Mouse (Mus musculus): Measurements from ENCODE around the gene Sphk2. TPM values are rescaled to one million over a fixed set of nuclear protein-coding genes. Genes with fewer than 3 reads are reported as not detected.
A peak's percentile ranks its signal among the peaks of the same experiment; 100 is the strongest.

The Sphk2 gene
- total RNA-seq, 2 experiments from 2014 or later, result 29.9 to 30.0 TPM

GRCm38 (mm10) chr7:45713396-45713795, 4.4 kb downstream of the Sphk2 start:
- DNase-seq (ENCODE audit: low spot score in 2 of 2), result no peak
- intact Hi-C loops (cut with DNase I), result no loop called here

GRCm38 (mm10) chr7:45712022-45712757, 5.6 kb downstream of the Sphk2 start:
- intact Hi-C loops (cut with DNase I), result no loop called here

GRCm38 (mm10) chr7:45711316-45712021, 6.3 kb downstream of the Sphk2 start:
- intact Hi-C loops (cut with DNase I), result no loop called here
- DNase-seq (ENCODE audit: low spot score in 2 of 2), result no peak

More at GRCm38 (mm10) chr7:45712022-45712757, 5.6 kb downstream of the Sphk2 start:
- no peak for DNase-seq (ENCODE audit: low spot score in 2 of 2)

GRCm38 (mm10) chr7:45710477-45711191, 7.2 kb downstream of the Sphk2 start:
- peak; percentile 39 to 53 for DNase-seq (ENCODE audit: low spot score in 2 of 2)
- intact Hi-C loops (cut with DNase I), result no loop called here

- no peak for DNase-seq (ENCODE audit: low spot score in 2 of 2)
Observed at GRCm38 (mm10) chr7:45709677-45710355, 8.0 kb downstream of the Sphk2 start.

GRCm38 (mm10) chr7:45709036-45709435, 8.8 kb downstream of the Sphk2 start:
- DNase-seq (ENCODE audit: low spot score in 2 of 2), result no peak
- intact Hi-C loops (cut with DNase I), result no loop called here

More at GRCm38 (mm10) chr7:45709677-45710355, 8.0 kb downstream of the Sphk2 start:
- intact Hi-C loops (cut with DNase I), result no loop called here

- DNase-seq (ENCODE audit: low spot score in 2 of 2), result no peak
- intact Hi-C loops (cut with DNase I), result no loop called here
Observed at GRCm38 (mm10) chr7:45708221-45708761, 9.5 kb downstream of the Sphk2 start.

- peak; percentile 95 to 96 for DNase-seq (ENCODE audit: low spot score in 2 of 2)
- intact Hi-C loops (cut with DNase I), result no loop called here
Observed at GRCm38 (mm10) chr7:45707375-45707967, 10.3 kb downstream of the Sphk2 start.

- intact Hi-C loops (cut with DNase I), result no loop called here
- DNase-seq (ENCODE audit: low spot score in 2 of 2), result peak; percentile 84 to 90
Observed at GRCm38 (mm10) chr7:45706721-45707241, 11.0 kb downstream of the Sphk2 start.

- intact Hi-C loops (cut with DNase I), result no loop called here
Observed at GRCm38 (mm10) chr7:45705873-45706281, 11.9 kb downstream of the Sphk2 start.

GRCm38 (mm10) chr7:45705443-45705864, 12.3 kb downstream of the Sphk2 start:
- no peak for DNase-seq (ENCODE audit: low spot score in 2 of 2)
- intact Hi-C loops (cut with DNase I), result no loop called here

More at GRCm38 (mm10) chr7:45705873-45706281, 11.9 kb downstream of the Sphk2 start:
- peak; percentile 84 to 87 for DNase-seq (ENCODE audit: low spot score in 2 of 2)

- intact Hi-C loops (cut with DNase I), result loop anchor here (5.0 kb wide), 1 partner anchor 238 kb away; the partner anchor contains the start of gene Bax
- peak; percentile 100 for DNase-seq (ENCODE audit: low spot score in 2 of 2)
Observed at GRCm38 (mm10) chr7:45704730-45705442, 12.9 kb downstream of the Sphk2 start, which contains the start of gene Dbp. Gene Dbp (plus strand): TSS chr7:45705088.

- intact Hi-C loops (cut with DNase I), result loop anchor here (5.0 kb wide), 1 partner anchor 237 kb away; the partner anchor contains the start of gene Bax
Observed at GRCm38 (mm10) chr7:45704046-45704559, 13.7 kb downstream of the Sphk2 start.

GRCm38 (mm10) chr7:45703521-45704033, 14.2 kb downstream of the Sphk2 start:
- DNase-seq (ENCODE audit: low spot score in 2 of 2), result no peak
- intact Hi-C loops (cut with DNase I), result loop anchor here (5.0 kb wide), 1 partner anchor 236 kb away; the partner anchor contains the start of gene Bax

More at GRCm38 (mm10) chr7:45704046-45704559, 13.7 kb downstream of the Sphk2 start:
- DNase-seq (ENCODE audit: low spot score in 2 of 2), result peak; percentile 78 to 83

- intact Hi-C loops (cut with DNase I), result loop anchor here (5.0 kb wide), 1 partner anchor 236 kb away; the partner anchor contains the start of gene Bax
- DNase-seq (ENCODE audit: low spot score in 2 of 2), result no peak
Observed at GRCm38 (mm10) chr7:45702809-45703520, 14.8 kb downstream of the Sphk2 start.

- intact Hi-C loops (cut with DNase I), result loop anchor here (5.0 kb wide), 1 partner anchor 235 kb away; the partner anchor contains the start of gene Bax
- DNase-seq (ENCODE audit: low spot score in 2 of 2), result no peak
Observed at GRCm38 (mm10) chr7:45702316-45702715, 15.5 kb downstream of the Sphk2 start.

Measured in left cerebral cortex, postnatal 36 days (tissue).